Mouse (Mus musculus): ENCODE measurements around the gene Smcr8. TPM values are rescaled to one million over a fixed set of nuclear protein-coding genes. Genes with fewer than 3 reads are reported as not detected.

Smcr8 gene
- polyA plus RNA-seq, 1 experiment, result 11.1 TPM

GRCm38 (mm10) chr11:60737450-60737849 is 39.9 kb upstream of the Smcr8 start:
- Histone ChIP-seq H3K4me3 (replicated peaks; ENCODE audit: control insufficient read depth, low read depth, low read length) (no peak overlapping the region), H3K27ac (ENCODE audit: control insufficient read depth, insufficient read depth, low read depth, low read length, poor library complexity) (no peak overlapping the region), H3K4me1 (ENCODE audit: control insufficient read depth, insufficient read depth, low read length) (0 out of 2 replicates have a peak, but pooled peaks cover 1% of the 10 kb centered on the region)
- TF ChIP-seq CTCF (IDR thresholded peaks at IDR 0.05; ENCODE audit: control insufficient read depth, insufficient read depth, low read length), result no peak
- no peak for TF ChIP-seq POLR2A (IDR thresholded peaks at IDR 0.05; ENCODE audit: borderline replicate concordance, control insufficient read depth, low read depth, low read length)

- H3K27ac ChIP-seq (ENCODE audit: control insufficient read depth, insufficient read depth, low read depth, low read length, poor library complexity), result no peak overlapping the region
- WGBS, result 77% methylated on average over 3 of the region's 3 CpGs
- H3K4me1 ChIP-seq (ENCODE audit: control insufficient read depth, insufficient read depth, low read length), result 0 out of 2 replicates have a peak, but pooled peaks cover 2% of the 10 kb centered on the region
- TF ChIP-seq POLR2A (IDR thresholded peaks at IDR 0.05; ENCODE audit: borderline replicate concordance, control insufficient read depth, low read depth, low read length) (no peak), CTCF (IDR thresholded peaks at IDR 0.05; ENCODE audit: control insufficient read depth, insufficient read depth, low read length) (no peak)
- H3K4me3 ChIP-seq (replicated peaks; ENCODE audit: control insufficient read depth, low read depth, low read length), result no peak overlapping the region
Observed at GRCm38 (mm10) chr11:60740321-60740720, 37.0 kb upstream of the Smcr8 start.

- no peak overlapping the region for H3K4me3 ChIP-seq (replicated peaks; ENCODE audit: control insufficient read depth, low read depth, low read length)
- H3K27ac ChIP-seq (ENCODE audit: control insufficient read depth, insufficient read depth, low read depth, low read length, poor library complexity), result no peak overlapping the region
- 89% methylated on average over 7 of the region's 7 CpGs for WGBS
- TF ChIP-seq CTCF (IDR thresholded peaks at IDR 0.05; ENCODE audit: control insufficient read depth, insufficient read depth, low read length) (no peak), POLR2A (IDR thresholded peaks at IDR 0.05; ENCODE audit: borderline replicate concordance, control insufficient read depth, low read depth, low read length) (no peak)
- H3K4me1 ChIP-seq (ENCODE audit: control insufficient read depth, insufficient read depth, low read length), result no peaks in the 10 kb centered on the region
Observed at GRCm38 (mm10) chr11:60755570-60755969, 21.8 kb upstream of the Smcr8 start.

GRCm38 (mm10) chr11:60761681-60762080 is 15.6 kb upstream of the Smcr8 start:
- Histone ChIP-seq H3K27ac (ENCODE audit: control insufficient read depth, insufficient read depth, low read depth, low read length, poor library complexity) (no peak overlapping the region), H3K4me1 (ENCODE audit: control insufficient read depth, insufficient read depth, low read length) (no peaks in the 10 kb centered on the region), H3K4me3 (replicated peaks; ENCODE audit: control insufficient read depth, low read depth, low read length) (no peak overlapping the region)
- TF ChIP-seq CTCF (IDR thresholded peaks at IDR 0.05; ENCODE audit: control insufficient read depth, insufficient read depth, low read length) (no peak), POLR2A (IDR thresholded peaks at IDR 0.05; ENCODE audit: borderline replicate concordance, control insufficient read depth, low read depth, low read length) (no peak)
- 62% methylated on average over 3 of the region's 3 CpGs for WGBS

- no peak for TF ChIP-seq CTCF (IDR thresholded peaks at IDR 0.05; ENCODE audit: control insufficient read depth, insufficient read depth, low read length)
- no peak for TF ChIP-seq POLR2A (IDR thresholded peaks at IDR 0.05; ENCODE audit: borderline replicate concordance, control insufficient read depth, low read depth, low read length)
- WGBS, result 65% methylated on average over 4 of the region's 4 CpGs
- H3K4me1 ChIP-seq (ENCODE audit: control insufficient read depth, insufficient read depth, low read length), result no peaks in the 10 kb centered on the region; the same call in 1 of the 2 replicates
- H3K27ac ChIP-seq (ENCODE audit: control insufficient read depth, insufficient read depth, low read depth, low read length, poor library complexity), result no peak overlapping the region
- no peak overlapping the region for H3K4me3 ChIP-seq (replicated peaks; ENCODE audit: control insufficient read depth, low read depth, low read length)
Observed at GRCm38 (mm10) chr11:60766969-60767368, 10.4 kb upstream of the Smcr8 start.

GRCm38 (mm10) chr11:60769322-60769721 is 8.0 kb upstream of the Smcr8 start:
- TF ChIP-seq POLR2A (IDR thresholded peaks at IDR 0.05; ENCODE audit: borderline replicate concordance, control insufficient read depth, low read depth, low read length) (no peak), CTCF (IDR thresholded peaks at IDR 0.05; ENCODE audit: control insufficient read depth, insufficient read depth, low read length) (no peak)
- 14% methylated on average over 2 of the region's 2 CpGs for WGBS
- no peak overlapping the region for H3K4me3 ChIP-seq (replicated peaks; ENCODE audit: control insufficient read depth, low read depth, low read length)
- H3K27ac ChIP-seq (ENCODE audit: control insufficient read depth, insufficient read depth, low read depth, low read length, poor library complexity), result no peak overlapping the region
- no peaks in the 10 kb centered on the region; the same call in 1 of the 2 replicates for H3K4me1 ChIP-seq (ENCODE audit: control insufficient read depth, insufficient read depth, low read length)

GRCm38 (mm10) chr11:60770776-60771175 is 6.5 kb upstream of the Smcr8 start:
- Histone ChIP-seq H3K4me1 (ENCODE audit: control insufficient read depth, insufficient read depth, low read length) (no peaks in the 10 kb centered on the region; the same call in 1 of the 2 replicates), H3K4me3 (replicated peaks; ENCODE audit: control insufficient read depth, low read depth, low read length) (no peak overlapping the region), H3K27ac (ENCODE audit: control insufficient read depth, insufficient read depth, low read depth, low read length, poor library complexity) (no peak overlapping the region)
- TF ChIP-seq CTCF (IDR thresholded peaks at IDR 0.05; ENCODE audit: control insufficient read depth, insufficient read depth, low read length) (no peak), POLR2A (IDR thresholded peaks at IDR 0.05; ENCODE audit: borderline replicate concordance, control insufficient read depth, low read depth, low read length) (no peak)
- 84% methylated on average over 3 of the region's 3 CpGs for WGBS

GRCm38 (mm10) chr11:60772161-60772560 is 5.2 kb upstream of the Smcr8 start:
- Histone ChIP-seq H3K27ac (ENCODE audit: control insufficient read depth, insufficient read depth, low read depth, low read length, poor library complexity) (no peak overlapping the region), H3K4me1 (ENCODE audit: control insufficient read depth, insufficient read depth, low read length) (no peaks in the 10 kb centered on the region; the same call in 1 of the 2 replicates), H3K4me3 (replicated peaks; ENCODE audit: control insufficient read depth, low read depth, low read length) (no peak overlapping the region)
- no peak for TF ChIP-seq POLR2A (IDR thresholded peaks at IDR 0.05; ENCODE audit: borderline replicate concordance, control insufficient read depth, low read depth, low read length)
- TF ChIP-seq CTCF (IDR thresholded peaks at IDR 0.05; ENCODE audit: control insufficient read depth, insufficient read depth, low read length), result no peak
- 82% methylated on average over 4 of the region's 4 CpGs for WGBS

GRCm38 (mm10) chr11:60774158-60774689 is 3.1 kb upstream of the Smcr8 start:
- TF ChIP-seq CTCF (IDR thresholded peaks at IDR 0.05; ENCODE audit: control insufficient read depth, insufficient read depth, low read length) (no peak), POLR2A (IDR thresholded peaks at IDR 0.05; ENCODE audit: borderline replicate concordance, control insufficient read depth, low read depth, low read length) (no peak)
- 66% methylated on average over 3 of the region's 3 CpGs for WGBS
- H3K4me1 ChIP-seq (ENCODE audit: control insufficient read depth, insufficient read depth, low read length), result peaks cover 2% of the 10 kb centered on the region; the same call in 1 of the 2 replicates
- no peak overlapping the region for H3K27ac ChIP-seq (ENCODE audit: control insufficient read depth, insufficient read depth, low read depth, low read length, poor library complexity)
- H3K4me3 ChIP-seq (replicated peaks; ENCODE audit: control insufficient read depth, low read depth, low read length), result no peak overlapping the region

Data from bone marrow, adult 2 months (tissue).